Mouse (Mus musculus) CD4-positive, CD25-positive, alpha-beta regulatory T cell, adult 4 months (primary cell): ENCODE results near the gene Snapc4. TPM values are rescaled to one million over a fixed set of nuclear protein-coding genes. Genes with fewer than 3 reads are reported as not detected.

Source experiments
- ATAC-seq: one replicate; pipeline ENCODE4 v1.8.0; 2017
- polyA plus RNA-seq, 2 experiments: library from polyadenylated mRNA; unstranded; fragments of 100-300 nt; shearing (Covaris generic); gene quantifications; one replicate each; pipeline ENCODE4 v1.2.1; 2017

Gene Snapc4
- polyA plus RNA-seq, 2 experiments from 2014 or later: 25.6 to 56.4 TPM

- ATAC-seq: no peak
Measured at GRCm38 (mm10) chr2:26339204-26339551, 41.3 kb downstream of the Snapc4 start.

GRCm38 (mm10) chr2:26338302-26339203 is 41.9 kb downstream of the Snapc4 start:
- no peak for ATAC-seq

GRCm38 (mm10) chr2:26330702-26331101 is 49.8 kb downstream of the Snapc4 start:
- no peak for ATAC-seq

DNA sequence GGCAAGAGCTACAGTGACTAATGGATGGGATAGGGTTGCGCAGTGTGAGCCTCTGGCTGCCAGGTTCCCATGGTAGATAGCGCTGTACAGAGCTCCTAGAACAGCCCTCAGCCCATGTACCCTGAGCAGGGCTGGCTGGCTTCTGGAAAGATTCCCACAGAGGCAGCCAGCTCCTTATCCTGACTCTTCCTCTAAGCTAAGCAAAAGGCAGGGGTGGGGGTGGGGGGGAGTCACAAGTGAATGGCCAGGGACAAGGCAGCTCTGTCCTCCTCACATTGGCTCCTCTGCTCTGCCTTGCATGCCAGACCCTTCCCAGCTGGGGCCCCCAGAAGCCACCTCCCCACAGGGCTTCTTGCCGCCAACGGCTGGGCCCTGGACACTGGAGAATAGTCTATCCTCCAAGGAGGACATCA is 50.4 kb downstream of the Snapc4 start:
- ATAC-seq: no peak

DNA sequence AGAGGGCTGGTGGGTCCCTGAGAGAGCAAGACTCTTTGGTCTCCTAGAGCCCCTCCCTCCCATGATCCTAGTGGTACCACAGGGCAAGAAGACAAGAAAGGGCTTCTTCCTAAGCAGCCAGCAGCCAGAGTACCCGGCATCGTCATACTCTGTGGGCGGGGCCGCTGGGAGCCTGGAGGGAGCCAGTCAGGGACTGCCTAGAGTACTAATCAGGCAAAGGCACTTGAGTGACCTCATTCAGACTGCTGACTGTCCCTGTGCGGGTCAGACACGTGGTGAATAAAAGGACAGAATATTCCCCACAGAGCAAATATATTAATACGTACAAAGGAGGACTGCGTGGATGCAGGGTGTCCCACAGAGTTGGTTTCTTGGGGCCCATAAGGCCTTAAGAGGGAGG is 51.1 kb downstream of the Snapc4 start:
- ATAC-seq: no peak

- ATAC-seq: peak; percentile 61
Measured at GRCm38 (mm10) chr2:26327852-26328251, 52.6 kb downstream of the Snapc4 start.

GRCm38 (mm10) chr2:26325386-26326181 is 54.9 kb downstream of the Snapc4 start:
- ATAC-seq: peak; percentile 79

DNA sequence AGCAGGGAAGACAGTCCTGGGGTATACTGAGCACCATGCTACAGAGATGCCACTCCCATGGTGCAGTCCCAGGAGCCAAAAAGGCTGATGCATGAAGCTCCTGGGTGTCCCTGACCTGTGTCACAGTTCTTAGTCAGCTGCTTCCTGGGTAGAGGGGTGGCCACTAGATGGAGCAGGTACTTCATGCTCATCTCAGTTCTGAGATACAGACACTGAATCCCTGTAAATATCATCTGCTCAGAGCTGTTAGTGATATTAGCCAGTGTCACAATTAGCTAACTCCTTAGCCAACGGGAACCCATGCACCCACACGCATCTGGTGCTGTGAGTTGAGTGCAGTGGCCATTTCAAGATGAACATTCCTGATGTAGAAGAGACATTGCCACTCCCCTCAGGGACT is 55.5 kb downstream of the Snapc4 start:
- no peak for ATAC-seq

GRCm38 (mm10) chr2:26323589-26324325 is 56.7 kb downstream of the Snapc4 start:
- ATAC-seq: no peak

- ATAC-seq: no peak
Measured at GRCm38 (mm10) chr2:26320245-26321185, 59.9 kb downstream of the Snapc4 start.

DNA sequence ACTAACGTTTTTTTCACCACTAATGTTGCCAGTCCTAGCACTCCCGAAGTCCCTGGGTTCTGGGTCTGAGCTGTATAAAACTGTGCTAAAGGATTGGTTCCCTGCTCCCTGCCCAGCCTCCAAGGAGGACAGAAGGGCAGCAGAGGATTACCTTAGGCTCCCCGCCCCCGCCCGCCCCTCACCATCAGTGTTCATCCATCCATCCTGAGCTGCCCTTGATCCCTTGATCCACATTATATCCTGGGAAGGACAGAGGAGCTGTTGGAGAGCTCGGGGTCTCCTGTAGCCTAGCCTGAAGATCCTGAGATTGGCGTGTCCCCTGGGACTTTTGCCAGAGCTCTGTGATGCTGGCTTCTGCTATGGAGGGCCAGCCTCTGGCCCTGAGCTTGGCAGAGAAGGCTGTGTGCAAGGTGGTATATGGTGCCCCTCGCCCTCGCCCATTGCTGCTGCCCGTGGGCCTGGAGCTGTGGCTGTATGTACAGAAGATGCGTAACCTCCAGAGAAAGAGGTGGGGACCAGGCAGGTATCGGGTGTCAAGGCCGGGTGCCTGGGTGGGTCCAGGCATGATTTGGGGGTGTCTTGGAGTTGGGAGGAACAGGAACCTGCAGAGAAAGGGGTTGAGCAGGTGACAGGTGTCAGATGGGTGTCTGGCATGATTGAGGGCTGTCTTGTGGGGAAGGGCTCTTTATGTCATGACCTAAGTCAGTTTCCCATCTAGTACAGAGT is 60.8 kb downstream of the Snapc4 start:
- ATAC-seq: no peak

GRCm38 (mm10) chr2:26319109-26319508 is 61.3 kb downstream of the Snapc4 start:
- no peak for ATAC-seq

DNA sequence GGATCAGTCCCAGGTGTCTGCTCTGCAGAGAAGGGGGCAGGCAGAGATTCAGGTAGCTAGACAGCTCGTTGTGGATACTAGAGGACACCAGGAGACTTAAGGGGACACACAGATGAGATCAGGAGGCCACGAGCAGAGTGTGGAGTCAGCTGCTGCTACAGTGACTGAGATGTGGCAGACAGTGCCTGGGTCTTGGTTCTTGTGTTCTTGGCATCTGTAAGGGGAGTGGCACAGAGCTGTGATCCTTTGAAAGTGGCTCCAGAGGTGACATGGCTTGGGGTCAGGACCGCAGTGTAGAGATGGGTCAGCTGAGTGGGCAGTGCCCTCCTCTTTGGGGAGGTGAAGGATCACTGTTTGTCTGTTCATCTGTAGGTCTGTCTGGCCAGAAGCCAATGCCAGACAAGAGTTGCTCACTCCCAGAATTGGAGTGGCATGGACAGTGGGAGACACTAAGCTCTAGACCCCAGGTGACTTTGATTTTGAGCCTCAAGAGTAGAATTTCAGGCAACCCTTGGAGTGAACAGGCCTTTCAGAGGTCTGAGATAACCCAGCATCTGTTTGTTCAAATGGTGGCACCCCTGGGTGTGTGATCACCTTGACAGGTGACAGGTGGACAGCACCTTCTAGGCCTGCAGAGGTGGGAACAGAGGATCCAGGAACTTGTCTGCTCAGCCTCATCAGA is 62.3 kb downstream of the Snapc4 start:
- ATAC-seq: no peak

DNA sequence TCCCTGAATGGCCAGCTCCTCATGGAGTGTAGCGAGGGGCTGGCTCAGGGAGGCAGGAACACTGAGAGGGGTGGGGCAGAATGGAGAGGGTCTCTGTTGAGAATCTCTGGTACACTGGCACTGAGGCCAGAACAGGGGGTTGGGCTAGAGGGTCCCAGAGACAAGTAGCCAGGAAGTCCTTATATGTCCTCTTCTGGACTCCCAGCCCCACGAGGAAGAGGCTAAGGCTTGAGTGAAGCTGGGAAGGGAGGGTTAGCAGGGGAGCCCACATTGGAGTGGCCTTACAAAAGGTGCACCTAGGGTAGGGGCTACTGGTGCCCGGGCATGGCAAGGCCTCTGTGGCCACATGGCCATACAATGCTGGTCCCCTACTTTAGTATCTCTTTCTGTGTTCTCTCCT is 63.1 kb downstream of the Snapc4 start:
- no peak for ATAC-seq

DNA sequence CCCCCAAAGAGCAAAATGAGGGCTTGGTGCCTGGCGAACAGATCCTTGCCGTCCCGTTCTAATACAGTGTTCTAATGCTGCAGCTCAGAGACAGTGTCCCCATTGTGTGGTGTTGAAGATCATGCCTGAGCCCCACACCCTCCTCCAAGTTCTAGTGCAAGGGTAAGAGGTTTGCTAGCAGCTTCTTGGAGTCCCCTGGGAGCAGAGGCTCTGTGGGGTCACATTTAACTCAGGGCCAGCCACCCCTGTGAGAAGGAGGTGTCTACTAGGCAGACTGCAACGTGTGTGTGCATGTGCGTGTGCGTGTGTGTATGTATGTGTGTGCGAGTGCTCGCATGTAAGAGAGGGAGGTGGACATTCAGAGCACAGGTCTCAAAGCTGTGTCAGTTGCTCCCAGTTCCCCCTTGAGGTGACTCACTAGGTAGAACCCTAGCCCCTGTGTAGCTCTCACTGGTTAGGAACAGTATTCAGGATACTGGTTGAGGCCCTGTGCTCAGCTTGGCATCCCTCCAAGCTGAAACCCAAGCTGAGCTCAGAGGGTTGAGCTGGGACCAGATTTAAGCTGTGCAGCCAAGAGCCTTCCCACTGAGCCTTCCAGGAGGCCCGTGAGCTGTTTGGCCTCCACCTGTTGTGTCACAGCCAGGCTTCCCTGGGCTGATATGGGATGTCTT is 63.7 kb downstream of the Snapc4 start:
- ATAC-seq: no peak

DNA sequence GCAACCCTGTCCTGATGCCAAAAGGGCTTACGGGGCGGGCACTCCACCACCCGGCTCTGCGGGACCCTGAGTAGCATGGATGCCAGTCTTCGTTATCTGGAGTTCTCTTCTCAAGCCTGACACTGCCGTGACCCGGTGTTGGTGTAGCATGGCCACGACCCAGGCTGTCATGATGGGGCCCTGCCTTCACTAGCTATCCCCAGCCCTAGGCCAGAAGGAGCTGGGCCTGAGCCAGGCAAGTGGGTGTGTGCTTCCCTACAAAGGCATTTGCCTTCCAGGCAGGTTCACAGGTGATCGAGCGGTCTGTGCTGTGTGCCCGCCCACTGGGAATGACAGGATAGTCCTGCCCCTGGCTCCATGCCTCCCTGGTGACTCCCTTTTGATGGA is 64.5 kb downstream of the Snapc4 start:
- peak; percentile 18 for ATAC-seq

DNA sequence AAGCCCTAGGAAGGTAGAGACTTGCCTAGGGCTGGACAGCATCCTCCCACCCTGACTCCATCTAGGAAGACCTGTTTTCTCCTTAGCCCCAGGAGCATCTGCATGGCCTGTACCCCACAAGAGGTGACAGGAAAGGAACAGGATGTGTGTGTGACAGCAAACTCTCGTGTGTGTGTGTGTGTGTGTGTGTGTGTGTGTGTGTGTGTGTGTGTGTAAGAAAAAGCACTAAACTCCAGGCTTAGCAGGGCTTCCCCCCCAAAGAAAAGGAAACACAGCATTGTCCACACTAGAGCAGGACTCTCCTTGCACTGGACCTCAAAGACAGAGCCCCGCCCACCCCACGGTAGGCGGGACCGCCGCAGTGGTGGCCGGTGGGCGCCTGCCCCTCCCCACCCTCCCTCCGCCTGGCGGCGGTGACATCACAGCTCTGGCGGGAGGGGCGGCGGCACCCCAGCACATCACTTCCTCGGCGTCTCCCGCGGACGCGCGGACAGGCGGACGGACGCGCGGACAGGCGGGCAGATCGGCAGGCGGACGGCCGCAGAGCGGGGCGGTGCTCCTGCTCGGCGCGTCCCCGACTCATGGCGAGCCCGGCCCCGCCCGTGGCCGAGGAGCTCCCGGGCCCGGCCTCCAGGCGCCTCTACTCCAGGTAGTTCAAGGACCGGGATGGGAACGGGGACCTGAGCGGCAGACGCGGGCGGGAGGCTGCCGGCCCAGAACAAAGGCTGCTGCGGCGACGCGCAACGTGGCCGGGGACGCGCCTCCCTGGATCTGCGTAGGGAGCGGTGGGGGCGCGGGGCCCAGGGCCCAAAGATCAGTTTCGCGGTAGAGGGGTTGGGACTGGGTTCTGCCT is 65.2 kb downstream of the Snapc4 start, which contains the start of gene Gpsm1:
TSS of gene Gpsm1 (plus strand) at position 444 of the 853 bp plus-strand sequence.
- ATAC-seq: peak; percentile 70

DNA sequence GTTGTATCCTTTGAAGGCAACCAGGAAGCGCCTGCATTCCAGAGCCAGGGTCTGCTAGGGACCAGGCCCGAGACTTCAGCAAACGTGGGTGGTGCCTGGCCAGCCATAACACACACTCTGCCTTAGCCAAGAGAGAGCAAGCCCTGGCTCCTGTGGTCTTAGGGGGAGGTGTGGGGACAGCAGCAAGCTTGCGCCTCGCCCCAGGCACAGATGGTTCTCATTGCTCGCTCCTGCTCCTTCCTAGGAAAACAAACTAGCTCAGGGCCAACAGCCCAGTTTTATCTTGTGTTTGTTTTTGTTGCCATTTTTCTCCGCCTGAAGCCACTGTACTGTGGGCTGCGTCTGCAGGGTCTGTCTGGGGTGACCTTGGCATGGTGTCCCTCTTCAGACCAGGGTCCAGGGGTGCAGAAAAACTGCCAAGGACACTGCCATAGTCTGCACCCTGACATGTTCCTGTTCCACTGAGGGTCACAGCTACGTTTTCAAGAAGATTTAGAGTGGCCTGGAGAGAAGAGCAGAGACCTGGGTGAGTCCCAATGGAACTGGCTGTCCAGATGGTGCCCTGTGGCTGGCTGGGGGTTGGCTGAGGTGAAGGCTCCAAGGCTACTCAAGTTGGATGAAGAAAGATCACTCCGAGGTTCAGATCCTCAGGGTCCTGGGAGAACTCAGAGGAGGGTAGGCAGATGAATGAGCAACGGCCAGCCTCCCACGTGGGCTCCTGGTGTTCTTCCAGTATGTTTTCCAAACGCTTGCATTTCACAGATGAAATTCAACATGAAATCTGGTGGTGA is 66.0 kb downstream of the Snapc4 start:
- ATAC-seq: no peak
